ENCODE assay signal across 18 mouse cellular contexts in the genomic region with DNA sequence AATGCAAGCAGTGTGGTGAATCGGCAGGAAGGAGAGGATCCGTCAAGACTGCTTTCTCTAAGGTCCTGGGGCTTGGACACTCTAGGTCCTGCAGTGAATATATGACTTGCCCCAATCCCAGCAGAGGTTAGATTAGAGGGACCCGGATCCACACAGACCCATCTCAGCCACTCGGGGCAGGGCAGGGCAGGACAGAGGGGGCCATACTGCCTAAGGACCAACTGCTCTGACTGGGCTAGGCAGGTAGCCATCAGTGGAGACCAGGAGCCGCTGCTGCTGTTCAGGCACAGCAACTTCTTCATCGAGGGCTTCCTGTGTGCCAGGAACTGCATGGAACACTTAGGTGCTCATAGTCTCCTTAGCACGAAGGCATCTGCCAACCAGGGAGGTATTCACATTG. TPM values are rescaled to one million over a fixed set of nuclear protein-coding genes. Genes with fewer than 3 reads are reported as not detected.
"Had no signal": no experiment of that assay in that cellular context is flagged by ENCODE, and none has a peak within 500 bp of the region (broad histone marks: within the 10 kb centered on the region; RNA-seq: fewer than 3 reads in every experiment).

No protein-coding gene starts in this region.

- H3K27me3 ChIP-seq: liver, embryonic 12.5 days; neural tube, embryonic 12.5 days; stomach, embryonic 15.5 days had no signal

- DNase-seq: lung, postnatal 14 days; midbrain, embryonic 14.5 days; retina, postnatal 1 day; right cerebral cortex, postnatal 4 days; thymus, adult 2 months; thymus, postnatal 25 days had no signal

- H3K27ac ChIP-seq: left cerebral cortex, adult 2 months; limb, embryonic 10.5 days; liver, embryonic 12.5 days; macrophage; neural tube, embryonic 12.5 days; stomach, embryonic 15.5 days had no signal

- H3K4me3 ChIP-seq: left cerebral cortex, adult 2 months; limb, embryonic 10.5 days; liver, embryonic 12.5 days; megakaryocyte, embryonic 14.5 days; neural tube, embryonic 12.5 days; stomach, embryonic 15.5 days had no signal

- H3K9ac ChIP-seq: liver, embryonic 12.5 days; neural tube, embryonic 12.5 days; stomach, embryonic 15.5 days had no signal

- H3K4me2 ChIP-seq: liver, embryonic 12.5 days; neural tube, embryonic 12.5 days; stomach, embryonic 15.5 days had no signal

- H3K36me3 ChIP-seq: neural tube, embryonic 12.5 days; stomach, embryonic 15.5 days had no signal

- H3K9me3 ChIP-seq: limb, embryonic 10.5 days; liver, embryonic 12.5 days; neural tube, embryonic 12.5 days; stomach, embryonic 15.5 days had no signal

RNA-seq across cellular contexts. Expression of gene Guca2a, which starts 0.8 kb away (rescaled TPM):
- total RNA-seq: layer of hippocampus, postnatal 25 days; left cerebral cortex, adult 2 months; left cerebral cortex, postnatal 14 days; monocyte, adult 5-6 weeks; neutrophil, adult 5-6 weeks had no signal
- polyA plus RNA-seq: limb, embryonic 10.5 days; limb, embryonic 14.5 days; liver, embryonic 12.5 days; macrophage; midbrain, embryonic 14.5 days; neural tube, embryonic 12.5 days had no signal

RNA-seq across cellular contexts. Expression of gene Guca2b, which starts 22.0 kb away (rescaled TPM):
- total RNA-seq: layer of hippocampus, postnatal 25 days; left cerebral cortex, adult 2 months; left cerebral cortex, postnatal 14 days; monocyte, adult 5-6 weeks; neutrophil, adult 5-6 weeks had no signal
- polyA plus RNA-seq: limb, embryonic 10.5 days; limb, embryonic 14.5 days; macrophage; midbrain, embryonic 14.5 days; neural tube, embryonic 12.5 days had no signal
